Mouse (Mus musculus) intestine, embryonic 14.5 days (tissue): ENCODE data around the gene Kmt2d. TPM values are rescaled to one million over a fixed set of nuclear protein-coding genes. Genes with fewer than 3 reads are reported as not detected.

ENCODE experiments used
- ATAC-seq: fragments of 200-750 bp; cut with Nextera tagmentation; replicated peaks from 2 replicates; pipeline ENCODE4 v1.8.0; 2017; ENCODE audit warnings: low read depth, moderate number of reproducible peaks, moderate TSS enrichment, moderate library complexity; ENCODE audit not compliant: low FRiP score, low TSS enrichment
- DNase-seq: peaks from one replicate; pipeline ENCODE4 v3.0.0-alpha.2; 2018; ENCODE audit warnings: low spot score
- H3K27ac ChIP-seq: fragments of 300-500 bp; sonication (generic); 2 replicates; pipeline ENCODE4 v1.5.1; 2014; ENCODE audit warnings: low read depth, mild to moderate bottlenecking, control low read depth
- H3K27me3 ChIP-seq: fragments of 300-500 bp; sonication (generic); replicated peaks from 2 replicates; pipeline ENCODE4 v1.6.1; 2014; ENCODE audit warnings: low read length, control low read depth; ENCODE audit not compliant: control insufficient read depth, insufficient read depth
- H3K36me3 ChIP-seq: fragments of 300-500 bp; sonication (generic); 2 replicates; pipeline ENCODE4 v1.6.1; 2014; ENCODE audit warnings: low read length, control low read depth; ENCODE audit not compliant: control insufficient read depth, insufficient read depth
- H3K4me1 ChIP-seq: fragments of 300-500 bp; sonication (generic); replicated peaks from 2 replicates; pipeline ENCODE4 v1.6.1; 2014; ENCODE audit warnings: low read length, control low read depth, mixed read lengths; ENCODE audit not compliant: control insufficient read depth, insufficient read depth
- H3K4me2 ChIP-seq: fragments of 300-500 bp; sonication (generic); 2 replicates; pipeline ENCODE4 v1.6.1; 2014; ENCODE audit warnings: low read length
- H3K4me3 ChIP-seq: fragments of 300-500 bp; sonication (generic); 2 replicates; pipeline ENCODE4 v1.5.1; 2014; ENCODE audit warnings: low read depth, low read length, control low read depth, mixed read lengths
- H3K9ac ChIP-seq: fragments of 300-500 bp; sonication (generic); 2 replicates; pipeline ENCODE4 v1.6.1; 2014; ENCODE audit warnings: mild to moderate bottlenecking, low read length
- H3K9me3 ChIP-seq: fragments of 300-500 bp; sonication (generic); 2 replicates; pipeline ENCODE4 v1.6.1; 2016; ENCODE audit warnings: low read length, control low read depth; ENCODE audit not compliant: control insufficient read depth
- WGBS: fragments of 180-500 bp; shearing (Covaris S2); extraction: QIAGEN DNeasy Blood & Tissue Kit; methylation state at CpG from one replicate; pipeline ENCODE4 v1.1.7; 2014; 5-methylcytosine and 5-hydroxymethylcytosine counted together
- polyA plus RNA-seq: library from polyadenylated mRNA; unstranded; fragments of >200 nt; fragmentation: Nextera tagmentation; extraction: Ambion mirVana; gene quantifications from 2 replicates; pipeline ENCODE4 v1.2.1, GENCODE M21; 2014

Gene Kmt2d
- polyA plus RNA-seq, 1 experiment from 2014 or later, result 16.2 TPM

DNA sequence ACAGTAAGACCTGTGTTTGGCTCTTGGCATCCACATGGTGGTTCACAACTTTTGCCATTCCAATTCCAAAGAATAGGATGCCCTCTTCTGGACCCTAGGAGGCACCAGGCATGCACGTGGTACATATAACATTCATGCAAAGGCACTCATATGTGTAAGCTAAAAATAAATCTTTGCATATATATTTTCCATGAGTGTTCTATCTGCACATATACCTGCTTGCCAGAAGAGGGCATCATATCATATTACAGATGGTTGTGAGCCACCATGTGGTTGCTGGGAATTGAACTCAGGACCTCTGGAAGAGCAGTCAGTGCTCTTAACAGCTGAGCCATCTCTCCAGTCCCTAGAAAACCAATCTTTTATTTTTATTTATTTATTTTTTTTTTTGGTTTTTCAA, 30.5 kb upstream of the Kmt2d start:
- 42% methylated on average over 1 of the region's 1 CpGs for WGBS
- H3K4me3 ChIP-seq, result no peak overlapping the region
- 0 out of 2 replicates have a peak, but pooled peaks cover 7% of the 10 kb centered on the region for H3K4me1 ChIP-seq
- no peak overlapping the region for H3K27ac ChIP-seq
- H3K36me3 ChIP-seq, result peaks cover 19% of the 10 kb centered on the region; the same call in 1 of the 2 replicates
- ATAC-seq (no peak), DNase-seq (no peak)
- H3K9ac ChIP-seq, result no peak overlapping the region
- peaks cover 42% of the 10 kb centered on the region for H3K27me3 ChIP-seq
- H3K4me2 ChIP-seq, result no peak overlapping the region
- no peaks in the 10 kb centered on the region for H3K9me3 ChIP-seq

DNA sequence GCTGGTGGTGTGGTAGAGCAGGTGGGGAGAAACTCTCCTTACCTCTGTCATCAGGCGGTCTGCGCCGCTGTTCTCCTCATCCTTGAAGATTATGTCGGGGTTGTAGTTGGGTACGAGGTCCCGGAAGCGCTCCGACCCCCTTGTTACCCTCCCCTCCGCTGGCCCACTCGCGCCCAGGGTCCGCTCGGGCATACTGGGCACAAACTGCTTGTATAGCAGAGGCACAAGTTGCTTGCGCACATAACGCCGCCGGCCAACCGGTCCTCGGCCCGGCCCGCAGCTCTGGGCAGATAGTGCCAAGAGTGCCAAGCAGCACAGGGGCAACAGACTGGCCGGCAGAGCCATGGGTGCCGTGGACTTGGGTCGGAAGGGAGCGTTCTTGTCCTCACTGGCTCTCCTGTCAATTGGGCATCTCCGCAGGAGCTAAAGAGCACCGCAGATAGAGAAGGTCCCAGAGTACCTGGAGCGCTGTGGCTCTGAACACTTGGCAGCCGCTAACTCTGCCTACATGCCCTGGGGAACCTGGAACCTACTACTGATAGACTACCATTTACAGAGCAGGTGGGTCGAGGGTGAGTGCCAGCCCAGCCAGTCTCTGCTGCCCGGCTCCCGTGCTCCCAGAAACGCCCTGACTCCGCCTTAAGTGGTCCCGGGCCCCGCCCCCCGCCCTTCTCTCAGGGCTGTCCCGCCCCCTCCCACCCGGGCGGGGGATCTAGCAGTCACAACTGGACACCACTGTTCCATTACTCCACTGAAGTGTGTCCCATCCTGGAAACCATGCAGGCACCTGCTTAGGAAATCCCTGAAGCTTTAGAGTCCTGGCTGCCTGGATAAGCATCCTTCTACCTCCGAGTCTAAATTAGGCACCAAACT, 27.2 kb upstream of the Kmt2d start, which contains the start of gene Dhh:
Dhh (minus strand) TSS at position 613 of the 873 bp plus-strand sequence.
- peak within 1 kb of the TSS; percentile 15; the same call in 1 of the 2 replicates for H3K4me3 ChIP-seq
- no peaks in the 10 kb centered on the region for H3K9me3 ChIP-seq
- no peak within 1 kb of the TSS for H3K9ac ChIP-seq
- ATAC-seq, result no peak
- H3K27me3 ChIP-seq, result peaks cover 75% of the 10 kb centered on the region
- peak within 1 kb of the TSS; percentile 45 for H3K4me2 ChIP-seq
- H3K27ac ChIP-seq, result no peak within 1 kb of the TSS
- no peaks in the 10 kb centered on the region for H3K36me3 ChIP-seq
- peaks cover 21% of the 10 kb centered on the region for H3K4me1 ChIP-seq
- DNase-seq, result peak; percentile 59
- WGBS, result under 1% methylated on average over 41 of the region's 41 CpGs

DNA sequence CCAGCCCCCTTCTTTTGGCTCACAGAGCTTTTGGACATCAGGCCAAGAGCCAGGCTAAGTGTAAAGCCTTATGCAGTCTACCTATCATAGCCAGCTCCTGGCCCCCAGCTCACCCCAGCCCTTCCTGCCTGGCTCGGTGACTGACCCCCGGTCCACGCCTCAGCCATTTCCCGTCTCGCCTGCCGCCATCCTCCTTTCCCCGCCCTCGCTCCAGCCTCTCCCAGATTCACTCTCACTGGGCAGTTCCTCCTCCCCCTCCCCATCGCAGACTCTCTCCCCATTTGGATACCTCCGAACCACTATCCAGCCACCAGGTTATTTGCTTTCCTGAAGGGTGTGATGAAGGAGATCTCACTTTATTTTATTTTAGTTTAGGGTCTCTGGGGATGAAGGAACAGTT, 26.5 kb upstream of the Kmt2d start:
- Histone ChIP-seq H3K27me3 (peaks cover 82% of the 10 kb centered on the region), H3K4me1 (peaks cover 21% of the 10 kb centered on the region)
- ATAC-seq, result no peak

DNA sequence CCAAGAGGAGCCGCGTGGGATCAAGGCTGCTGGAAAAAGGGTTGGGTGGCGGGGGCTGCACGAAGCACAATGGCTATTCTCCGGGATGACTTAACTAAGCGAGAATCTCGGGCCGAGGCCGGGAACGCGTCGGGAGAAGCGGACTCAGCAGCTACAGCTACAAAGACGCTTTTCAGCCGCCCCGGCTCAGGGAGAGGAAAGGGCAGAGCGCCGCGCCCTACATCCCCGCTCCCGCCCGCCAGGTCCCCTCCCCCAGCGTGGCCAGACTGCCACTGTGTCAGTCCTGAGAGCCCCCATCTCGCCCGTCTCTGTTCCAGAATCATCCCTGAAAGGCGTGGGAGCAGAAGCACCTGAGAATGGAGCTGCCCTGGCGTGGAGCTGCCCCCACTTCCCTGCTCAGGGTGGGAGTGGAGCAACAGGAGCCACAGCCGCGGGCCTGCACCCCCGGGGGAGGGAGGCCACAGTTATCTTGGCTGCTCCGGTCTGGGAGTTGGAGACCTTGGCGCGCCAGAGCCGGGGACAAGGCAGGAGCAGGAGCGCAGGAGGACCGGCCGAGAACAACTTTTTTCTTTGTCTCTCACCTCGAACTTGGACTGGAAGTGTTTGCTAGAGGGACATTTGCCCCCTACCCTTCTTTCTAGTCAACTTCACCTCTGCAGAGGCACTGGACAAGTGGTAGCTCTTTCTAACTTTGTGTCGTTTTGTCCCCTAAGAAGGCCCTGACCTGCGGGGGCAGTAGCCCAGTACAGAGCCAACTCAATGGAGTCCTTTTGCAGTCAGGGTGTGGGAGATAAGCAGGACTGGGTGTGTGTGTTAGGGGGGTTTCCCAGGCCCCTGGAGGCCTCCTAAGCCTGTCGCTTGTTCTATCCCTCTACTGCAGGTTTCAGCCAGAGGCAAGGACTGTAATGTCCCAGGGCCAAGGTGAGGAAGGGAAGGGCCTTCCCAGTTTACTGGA, 24.9 kb upstream of the Kmt2d start:
- no peak for ATAC-seq
- Histone ChIP-seq H3K36me3 (no peaks in the 10 kb centered on the region), H3K9ac (no peak overlapping the region), H3K27ac (no peak overlapping the region), H3K27me3 (peaks cover 92% of the 10 kb centered on the region), H3K4me1 (peaks cover 21% of the 10 kb centered on the region), H3K4me3 (peak overlapping the region; percentile 13), H3K9me3 (no peaks in the 10 kb centered on the region), H3K4me2 (peak overlapping the region; percentile 38)
- peak; percentile 73 for DNase-seq
- 2% methylated on average over 41 of the region's 41 CpGs for WGBS

More for the DNA sequence above, 26.5 kb upstream of the Kmt2d start:
- H3K4me2 ChIP-seq, result peak overlapping the region; percentile 45
- H3K27ac ChIP-seq, result no peak overlapping the region
- 0 out of 2 replicates have a peak overlapping the region, but pooled peaks have one; percentile 15 for H3K4me3 ChIP-seq
- H3K9me3 ChIP-seq, result no peaks in the 10 kb centered on the region
- DNase-seq, result no peak
- no peak overlapping the region for H3K9ac ChIP-seq
- WGBS, result 1% methylated on average over 10 of the region's 10 CpGs
- no peaks in the 10 kb centered on the region for H3K36me3 ChIP-seq

DNA sequence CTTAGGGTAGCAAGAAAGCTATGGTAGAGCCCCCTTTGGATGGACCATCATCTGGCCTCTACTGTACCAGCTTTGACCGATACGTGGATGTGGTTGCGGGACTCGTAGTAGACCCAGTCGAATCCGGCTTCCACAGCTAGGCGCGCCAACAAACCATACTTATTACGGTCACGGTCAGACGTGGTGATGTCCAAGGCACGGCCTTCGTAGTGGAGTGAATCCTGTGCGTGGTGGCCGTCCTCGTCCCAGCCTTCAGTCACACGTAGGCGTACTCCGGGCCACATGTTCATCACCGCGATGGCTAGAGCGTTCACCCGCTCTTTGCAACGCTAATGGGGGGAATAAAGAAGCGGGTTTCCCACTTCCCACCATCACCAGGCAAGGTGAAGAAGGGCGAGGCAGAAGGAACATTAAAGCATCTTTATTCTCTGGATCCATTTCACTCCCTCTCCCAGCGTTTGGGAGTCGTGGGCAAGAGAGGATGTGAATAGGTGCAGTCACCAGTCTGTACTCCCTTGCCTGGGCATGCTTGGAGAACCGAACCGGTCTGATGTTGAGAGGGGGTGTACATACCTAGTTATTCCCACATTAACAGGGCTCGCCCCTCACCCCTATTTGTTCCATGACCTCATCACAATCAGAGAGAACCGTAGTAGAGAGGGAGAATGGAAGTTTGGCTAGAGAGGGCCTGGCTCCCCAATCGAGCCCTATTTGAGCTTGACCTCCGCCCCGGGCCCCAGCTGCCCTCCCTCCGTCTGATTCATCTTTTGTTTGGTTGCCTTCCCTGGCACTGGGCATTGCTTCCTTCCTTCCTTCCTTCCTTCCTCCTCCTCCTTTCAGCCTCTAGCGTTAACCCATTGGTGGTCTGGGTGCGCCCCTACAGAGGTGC, 24.0 kb upstream of the Kmt2d start:
- peaks cover 21% of the 10 kb centered on the region for H3K4me1 ChIP-seq
- no peaks in the 10 kb centered on the region for H3K36me3 ChIP-seq
- ATAC-seq (no peak), DNase-seq (peak; percentile 65)
- WGBS, result 4% methylated on average over 38 of the region's 38 CpGs
- H3K27ac ChIP-seq, result no peak overlapping the region
- peak overlapping the region; percentile 99 for H3K4me2 ChIP-seq
- no peaks in the 10 kb centered on the region for H3K9me3 ChIP-seq
- H3K9ac ChIP-seq, result no peak overlapping the region
- H3K4me3 ChIP-seq, result peak overlapping the region; percentile 52
- peaks cover 86% of the 10 kb centered on the region for H3K27me3 ChIP-seq

DNA sequence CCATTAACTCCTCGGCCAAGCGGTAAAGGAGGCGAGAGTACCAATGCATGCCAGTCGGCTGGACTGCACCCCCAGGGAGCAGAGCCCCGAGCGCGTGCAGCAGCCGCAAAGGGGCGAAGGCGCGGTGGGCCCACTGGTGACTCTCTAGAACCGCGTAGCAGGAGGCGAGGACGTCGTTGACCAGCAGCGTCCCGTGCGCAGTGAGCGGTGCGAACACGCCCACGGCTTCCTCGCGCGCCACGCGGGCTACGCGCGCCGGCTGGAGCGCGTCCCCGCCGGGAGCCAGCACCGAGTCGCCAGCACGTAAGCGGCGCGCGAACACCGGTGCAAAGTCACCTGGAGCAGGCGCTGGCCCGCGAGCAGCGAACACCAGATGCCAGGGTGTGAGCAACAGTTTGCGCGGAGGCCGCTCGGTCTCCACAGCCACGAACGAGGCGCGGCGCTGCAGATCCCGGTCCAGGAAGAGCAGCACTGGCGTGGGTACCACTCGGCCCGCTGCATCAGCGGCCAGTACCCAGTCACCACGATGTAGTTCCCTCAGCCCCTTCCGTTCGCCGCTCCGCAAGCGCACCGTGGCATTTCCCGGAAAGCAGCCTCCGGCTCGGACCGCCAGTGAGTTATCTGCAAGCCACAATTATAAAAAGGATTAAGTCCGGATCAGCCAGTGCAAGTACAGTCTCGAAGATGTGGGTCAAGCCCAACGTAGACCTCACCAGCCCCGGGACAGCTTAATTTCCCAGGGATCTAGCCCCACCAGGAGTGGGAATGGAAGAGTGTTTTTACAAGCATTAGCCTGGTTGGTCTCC, 23.1 kb upstream of the Kmt2d start, which contains the start of gene Rhebl1:
Rhebl1 (minus strand) TSS at position 601 of the 806 bp plus-strand sequence.
- peak within 1 kb of the TSS; percentile 43 for H3K9ac ChIP-seq
- ATAC-seq, result peak; percentile 6; the same call in 1 of the 2 replicates
- H3K27me3 ChIP-seq, result peaks cover 81% of the 10 kb centered on the region
- H3K36me3 ChIP-seq, result no peaks in the 10 kb centered on the region
- H3K4me2 ChIP-seq, result peak within 1 kb of the TSS; percentile 99
- under 1% methylated on average over 77 of the region's 77 CpGs for WGBS
- H3K9me3 ChIP-seq, result no peaks in the 10 kb centered on the region
- peaks cover 21% of the 10 kb centered on the region for H3K4me1 ChIP-seq
- H3K4me3 ChIP-seq, result peak within 1 kb of the TSS; percentile 52
- H3K27ac ChIP-seq, result no peak within 1 kb of the TSS
- DNase-seq, result peak; percentile 79

DNA sequence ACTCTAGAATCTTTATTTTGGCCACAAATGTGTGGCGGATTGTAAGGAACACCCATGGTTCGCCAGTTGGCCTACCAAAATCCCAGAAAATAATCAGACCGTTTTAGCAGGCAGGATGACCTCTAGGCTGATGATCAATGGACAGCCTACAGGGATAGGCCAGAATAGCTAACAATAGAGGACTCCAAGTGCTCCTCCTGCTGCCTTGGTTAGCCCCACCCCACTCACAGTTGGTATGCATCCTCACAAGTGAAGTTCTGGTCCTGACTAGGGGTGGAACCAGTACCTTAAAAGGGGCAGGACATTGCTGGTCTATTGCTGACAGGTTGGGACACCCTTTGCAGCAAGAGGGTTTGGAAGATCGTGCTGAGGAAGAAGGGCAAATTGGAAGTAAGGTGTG, 22.0 kb upstream of the Kmt2d start:
- no peak for DNase-seq
- Histone ChIP-seq H3K4me3 (no peak overlapping the region), H3K27ac (no peak overlapping the region), H3K4me2 (no peak overlapping the region), H3K9me3 (no peaks in the 10 kb centered on the region), H3K9ac (no peak overlapping the region), H3K36me3 (no peaks in the 10 kb centered on the region), H3K4me1 (peaks cover 16% of the 10 kb centered on the region), H3K27me3 (peaks cover 70% of the 10 kb centered on the region)
- WGBS, result 56% methylated on average over 4 of the region's 4 CpGs
- ATAC-seq, result no peak
